Mouse (Mus musculus): ENCODE measurements around the gene Nphs1.

The Nphs1 gene

GRCm38 (mm10) chr7:30457629-30458330 lies at the start of gene Nphs1, which contains the start of gene Kirrel2:
Nphs1 (plus strand) TSS chr7:30458315.
Kirrel2 (minus strand) TSS chr7:30457690.
- DNase-seq (ENCODE audit: extremely low spot score) = peak; percentile 48

GRCm38 (mm10) chr7:30408639-30409038 lies 49.5 kb upstream of the Nphs1 start:
- no peak for DNase-seq (ENCODE audit: extremely low spot score)

GRCm38 (mm10) chr7:30409789-30410188 lies 48.3 kb upstream of the Nphs1 start:
- DNase-seq (ENCODE audit: extremely low spot score) = no peak

- DNase-seq (ENCODE audit: extremely low spot score) = no peak
Measured at GRCm38 (mm10) chr7:30411023-30411422, 47.1 kb upstream of the Nphs1 start.

GRCm38 (mm10) chr7:30412735-30413147 lies 45.4 kb upstream of the Nphs1 start:
- DNase-seq (ENCODE audit: extremely low spot score) = no peak

- no peak for DNase-seq (ENCODE audit: extremely low spot score)
Measured at GRCm38 (mm10) chr7:30413596-30413995, 44.5 kb upstream of the Nphs1 start, which contains the start of gene Tyrobp. Tyrobp (plus strand) TSS chr7:30413760.

- DNase-seq (ENCODE audit: extremely low spot score) = no peak
Measured at GRCm38 (mm10) chr7:30417856-30418255, 40.3 kb upstream of the Nphs1 start.

- DNase-seq (ENCODE audit: extremely low spot score) = no peak
Measured at GRCm38 (mm10) chr7:30419561-30420499, 38.3 kb upstream of the Nphs1 start, which contains the start of gene Hcst. Hcst (minus strand) TSS chr7:30419854.

- DNase-seq (ENCODE audit: extremely low spot score) = no peak
Measured at GRCm38 (mm10) chr7:30420673-30421072, 37.4 kb upstream of the Nphs1 start.

- DNase-seq (ENCODE audit: extremely low spot score) = peak; percentile 47
Measured at GRCm38 (mm10) chr7:30421175-30421889, 36.8 kb upstream of the Nphs1 start, which contains the start of gene Nfkbid. Nfkbid (plus strand) TSS chr7:30421732.

GRCm38 (mm10) chr7:30421890-30422435 lies 36.2 kb upstream of the Nphs1 start:
- DNase-seq (ENCODE audit: extremely low spot score) = peak; percentile 82

GRCm38 (mm10) chr7:30422560-30422959 lies 35.6 kb upstream of the Nphs1 start:
- no peak for DNase-seq (ENCODE audit: extremely low spot score)

GRCm38 (mm10) chr7:30423071-30423641 lies 35.0 kb upstream of the Nphs1 start:
- DNase-seq (ENCODE audit: extremely low spot score) = no peak

GRCm38 (mm10) chr7:30429327-30429726 lies 28.8 kb upstream of the Nphs1 start:
- DNase-seq (ENCODE audit: extremely low spot score) = no peak

- no peak for DNase-seq (ENCODE audit: extremely low spot score)
Measured at GRCm38 (mm10) chr7:30430191-30430590, 27.9 kb upstream of the Nphs1 start.

- DNase-seq (ENCODE audit: extremely low spot score) = no peak
Measured at GRCm38 (mm10) chr7:30431793-30432192, 26.3 kb upstream of the Nphs1 start.

- peak; percentile 57 for DNase-seq (ENCODE audit: extremely low spot score)
Measured at GRCm38 (mm10) chr7:30434238-30434637, 23.9 kb upstream of the Nphs1 start.

- DNase-seq (ENCODE audit: extremely low spot score) = no peak
Measured at GRCm38 (mm10) chr7:30434701-30435100, 23.4 kb upstream of the Nphs1 start.

GRCm38 (mm10) chr7:30435156-30435555 lies 23.0 kb upstream of the Nphs1 start:
- DNase-seq (ENCODE audit: extremely low spot score) = no peak

GRCm38 (mm10) chr7:30436879-30437278 lies 21.2 kb upstream of the Nphs1 start:
- no peak for DNase-seq (ENCODE audit: extremely low spot score)

GRCm38 (mm10) chr7:30439734-30440133 lies 18.4 kb upstream of the Nphs1 start:
- DNase-seq (ENCODE audit: extremely low spot score) = no peak

All from embryo, embryonic 9.5 days (tissue).